Mouse (Mus musculus) granulocyte monocyte progenitor cell, adult 5-6 weeks (primary cell): ENCODE data around the gene Rpl6. TPM values are rescaled to one million over a fixed set of nuclear protein-coding genes. Genes with fewer than 3 reads are reported as not detected.

Experiments used
- ATAC-seq: replicated peaks from 2 replicates; pipeline ENCODE4 v1.8.0; 2016; ENCODE audit warnings: mild to moderate bottlenecking, moderate TSS enrichment, inconsistent platforms; ENCODE audit not compliant: poor library complexity, severe bottlenecking
- total RNA-seq, 2 experiments: library from RNA; stranded (forward) in 1 of 2; stranded (reverse) in 1 of 2; fragments of 200-712, 200-1000 nt in 1 of 2; fragments of >200 nt in 1 of 2; fragmentation: Nextera tagmentation in 1 of 2; gene quantifications; 2 replicates each; pipeline ENCODE4 v1.2.3; 2014 to 2017

Rpl6 gene
- total RNA-seq, 2 experiments from 2014 or later, result 1,241 to 2,395 TPM

- peak; percentile 58 for ATAC-seq
Measured at GRCm38 (mm10) chr5:121251813-121252212, 47.5 kb downstream of the Rpl6 start.

DNA sequence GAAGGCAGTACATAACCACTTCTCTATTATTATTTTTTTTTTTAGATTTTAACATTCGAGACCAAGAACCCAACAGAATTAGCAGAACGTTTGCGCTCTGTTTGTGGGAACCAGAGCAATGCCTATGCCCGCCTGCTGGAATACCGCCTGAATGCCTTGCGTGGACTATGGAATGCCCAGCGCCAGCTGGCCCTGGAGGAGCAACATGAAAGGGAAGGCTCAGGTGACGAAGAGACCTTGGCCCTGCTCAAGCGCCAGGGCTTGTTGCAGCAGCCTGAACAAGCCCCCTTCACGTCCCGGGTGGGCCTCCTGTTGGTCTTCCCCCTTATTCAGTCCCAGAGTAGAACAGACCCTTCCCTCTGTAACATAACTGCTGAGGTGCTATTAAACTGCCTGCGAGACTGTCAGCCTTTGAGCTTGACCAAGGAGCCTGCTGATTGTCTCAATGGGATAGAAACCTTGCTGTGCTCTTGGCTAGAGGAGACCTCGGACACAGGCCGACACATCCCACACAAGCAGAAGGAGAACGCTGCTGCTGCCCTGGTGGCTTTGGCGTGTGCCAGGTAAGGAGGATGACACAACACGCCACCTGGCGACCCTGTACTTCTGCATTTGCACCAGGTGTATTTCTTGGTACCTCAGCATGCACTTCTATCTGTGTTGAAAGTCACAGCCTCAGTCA is 49.7 kb downstream of the Rpl6 start:
- ATAC-seq, result no peak

DNA sequence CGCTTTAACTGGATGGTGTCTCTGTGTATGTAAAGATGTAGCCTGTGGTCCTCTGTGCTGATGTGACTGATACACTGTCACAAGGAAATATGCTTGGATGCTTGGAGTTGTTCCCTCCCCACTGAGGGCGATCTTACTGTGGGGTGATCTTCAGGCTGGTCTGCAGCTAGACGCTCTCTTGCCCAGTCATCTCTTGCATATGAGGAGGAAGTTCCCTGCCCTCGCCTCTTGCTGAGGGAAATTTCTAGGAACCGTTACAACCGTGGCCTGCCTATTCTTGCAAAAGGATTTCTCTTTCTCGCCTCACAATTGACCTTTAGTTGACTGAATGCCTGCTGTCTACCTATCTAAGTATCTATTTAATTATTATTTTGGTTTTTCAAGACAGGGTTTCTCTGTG is 50.7 kb downstream of the Rpl6 start:
- ATAC-seq, result peak; percentile 54

Other genes with a start within 250 kb of the Rpl6 start
- not detected in 2 replicates for gene Rph3a, start 194.4 kb upstream of the Rpl6 start, total RNA-seq (2014; fragmentation: Nextera tagmentation)
- 0.22 TPM in 1 of 2 replicates, not detected in the other for gene Rph3a, start 194.4 kb upstream of the Rpl6 start, total RNA-seq (2017)
- 29.7 and 33.6 TPM in 2 replicates for gene Ptpn11, start 13.1 kb upstream of the Rpl6 start, total RNA-seq (2014; fragmentation: Nextera tagmentation)
- 44.8 and 45.8 TPM in 2 replicates for gene Ptpn11, start 13.1 kb upstream of the Rpl6 start, total RNA-seq (2017)
- 26.2 and 28.1 TPM in 2 replicates for gene Hectd4, start 15.7 kb downstream of the Rpl6 start, total RNA-seq (2014; fragmentation: Nextera tagmentation)
- 12.8 and 14.1 TPM in 2 replicates for gene Hectd4, start 15.7 kb downstream of the Rpl6 start, total RNA-seq (2017)
- gene Trafd1, start 181.2 kb downstream of the Rpl6 start, total RNA-seq (2014; fragmentation: Nextera tagmentation), result 50.5 and 74.7 TPM in 2 replicates
- gene Trafd1, start 181.2 kb downstream of the Rpl6 start, total RNA-seq (2017), result 39.0 and 40.8 TPM in 2 replicates
- gene Naa25, start 193.5 kb downstream of the Rpl6 start, total RNA-seq (2014; fragmentation: Nextera tagmentation), result 35.8 and 39.4 TPM in 2 replicates
- 74.6 and 75.1 TPM in 2 replicates for gene Naa25, start 193.5 kb downstream of the Rpl6 start, total RNA-seq (2017)
- not detected in 2 replicates for gene Tmem116, start 247.4 kb downstream of the Rpl6 start, total RNA-seq (2014; fragmentation: Nextera tagmentation)
- 0.62 and 0.69 TPM in 2 replicates for gene Tmem116, start 247.4 kb downstream of the Rpl6 start, total RNA-seq (2017)
- 410 and 421 TPM in 2 replicates for gene Erp29, start 248.0 kb downstream of the Rpl6 start, total RNA-seq (2014; fragmentation: Nextera tagmentation)
- 928 and 1,056 TPM in 2 replicates for gene Erp29, start 248.0 kb downstream of the Rpl6 start, total RNA-seq (2017)